Mouse (Mus musculus) c-Kit-negative CD71-positive TER-119-positive erythroid progenitor cells, embryonic 14.5 days (primary cell): ENCODE measurements around the gene Wdr5.

Source experiments
- DNase-seq: peaks from one replicate; pipeline ENCODE4 v3.0.0-alpha.2; 2013; ENCODE audit warnings: low read depth, low spot score

Gene Wdr5

GRCm38 (mm10) chr2:27514639-27515328 lies at the start of gene Wdr5:
Gene Wdr5 (plus strand): TSS chr2:27515157.
- DNase-seq, result peak; percentile 86

GRCm38 (mm10) chr2:27469292-27469990 lies 45.5 kb upstream of the Wdr5 start:
- no peak for DNase-seq

- DNase-seq, result no peak
Observed at GRCm38 (mm10) chr2:27469991-27470355, 45.0 kb upstream of the Wdr5 start.

- no peak for DNase-seq
Observed at GRCm38 (mm10) chr2:27470535-27470934, 44.4 kb upstream of the Wdr5 start.

- DNase-seq, result no peak
Observed at GRCm38 (mm10) chr2:27471170-27471584, 43.8 kb upstream of the Wdr5 start.

GRCm38 (mm10) chr2:27473061-27473765 lies 41.7 kb upstream of the Wdr5 start:
- DNase-seq, result no peak

- no peak for DNase-seq
Observed at GRCm38 (mm10) chr2:27473911-27474310, 41.0 kb upstream of the Wdr5 start.

GRCm38 (mm10) chr2:27474621-27475484 lies 40.1 kb upstream of the Wdr5 start:
- no peak for DNase-seq

- DNase-seq, result peak; percentile 61
Observed at GRCm38 (mm10) chr2:27475495-27476302, 39.3 kb upstream of the Wdr5 start.

GRCm38 (mm10) chr2:27476303-27477192 lies 38.4 kb upstream of the Wdr5 start:
- DNase-seq, result no peak

- no peak for DNase-seq
Observed at GRCm38 (mm10) chr2:27479821-27480220, 35.1 kb upstream of the Wdr5 start.

- DNase-seq, result no peak
Observed at GRCm38 (mm10) chr2:27480367-27480766, 34.6 kb upstream of the Wdr5 start.

GRCm38 (mm10) chr2:27482265-27482861 lies 32.6 kb upstream of the Wdr5 start:
- DNase-seq, result no peak

- no peak for DNase-seq
Observed at GRCm38 (mm10) chr2:27486725-27487124, 28.2 kb upstream of the Wdr5 start.

GRCm38 (mm10) chr2:27487336-27488049 lies 27.5 kb upstream of the Wdr5 start:
- no peak for DNase-seq

- no peak for DNase-seq
Observed at GRCm38 (mm10) chr2:27488362-27488761, 26.6 kb upstream of the Wdr5 start.

- no peak for DNase-seq
Observed at GRCm38 (mm10) chr2:27490939-27491338, 24.0 kb upstream of the Wdr5 start.

GRCm38 (mm10) chr2:27493971-27494370 lies 21.0 kb upstream of the Wdr5 start:
- no peak for DNase-seq
